Mouse (Mus musculus): ENCODE results near the gene Myl6b.

DNA sequence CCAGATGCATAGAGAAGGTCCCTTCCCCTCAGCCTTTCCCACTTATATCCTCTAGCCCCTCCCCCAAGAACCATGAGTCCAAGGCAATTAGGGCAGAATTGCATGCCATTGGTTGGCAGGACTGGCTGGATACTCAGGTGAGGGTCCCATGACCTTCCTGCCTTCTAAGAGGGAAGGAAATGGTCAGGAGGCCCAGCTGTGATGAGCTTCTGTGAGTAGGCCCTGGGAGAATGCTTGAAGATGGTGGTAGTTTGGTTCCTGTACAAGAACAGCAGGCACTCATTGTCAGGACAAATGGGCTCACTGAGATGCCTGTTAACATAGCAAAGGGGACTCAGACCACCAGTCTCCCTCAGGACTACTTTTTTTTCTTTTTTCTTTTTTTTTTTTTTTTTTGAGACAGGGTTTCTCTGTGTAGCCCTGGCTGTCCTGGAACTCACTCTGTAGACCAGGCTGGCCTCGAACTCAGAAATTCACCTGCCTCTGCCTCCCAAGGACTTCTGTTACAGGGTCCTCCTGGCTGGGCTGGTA is 39.9 kb upstream of the Myl6b start:
- TF ChIP-seq CTCF (IDR thresholded peaks at IDR 0.05; ENCODE audit: extremely low read depth, insufficient read depth, insufficient read length, insufficient replicate concordance) (no peak), POLR2A (IDR thresholded peaks at IDR 0.05; ENCODE audit: low read depth, low read length) (no peak)
